Mouse (Mus musculus): ENCODE measurements at regions not wholly inside any gene's neighbourhood (a gene's known extent, or its start where the extent isn't known, plus 50 kb on each side); places are given as distances from the start of the nearest gene placed in this dataset.

GRCm38 (mm10) chr3:52929827-52930605 lies 87.0 kb downstream of the Cog6 start:
- DNase-seq, result no peak

- no peak for DNase-seq
Measured at GRCm38 (mm10) chr3:52927361-52927841, 89.6 kb downstream of the Cog6 start.

GRCm38 (mm10) chr3:52926549-52926948 lies 90.5 kb downstream of the Cog6 start:
- no peak for DNase-seq

GRCm38 (mm10) chr3:52925223-52925622 lies 91.8 kb downstream of the Cog6 start:
- peak in 1 of 2 experiments; percentile 31 for DNase-seq

- no peak for DNase-seq
Measured at GRCm38 (mm10) chr3:52924631-52925030, 92.4 kb downstream of the Cog6 start.

- DNase-seq, result no peak
Measured at GRCm38 (mm10) chr3:52923824-52924559, 93.0 kb downstream of the Cog6 start.

GRCm38 (mm10) chr3:52922411-52922810 lies 94.6 kb downstream of the Cog6 start:
- no peak for DNase-seq

- DNase-seq, result peak in 1 of 2 experiments; percentile 26
Measured at GRCm38 (mm10) chr3:52906823-52907564, 110.0 kb downstream of the Cog6 start.

- DNase-seq, result no peak
Measured at GRCm38 (mm10) chr3:52904028-52904427, 113.0 kb downstream of the Cog6 start.

GRCm38 (mm10) chr3:52897665-52898064 lies 119.4 kb downstream of the Cog6 start:
- DNase-seq, result no peak

- DNase-seq, result no peak
Measured at GRCm38 (mm10) chr3:52896462-52896861, 120.6 kb downstream of the Cog6 start.

- no peak for DNase-seq
Measured at GRCm38 (mm10) chr3:52895751-52896150, 121.3 kb downstream of the Cog6 start.

- no peak for DNase-seq
Measured at GRCm38 (mm10) chr3:52894812-52895211, 122.2 kb downstream of the Cog6 start.

GRCm38 (mm10) chr3:52889156-52889715 lies 127.8 kb downstream of the Cog6 start:
- no peak for DNase-seq

GRCm38 (mm10) chr3:52881981-52882380 lies 135.1 kb downstream of the Cog6 start:
- no peak for DNase-seq

- no peak for DNase-seq
Measured at GRCm38 (mm10) chr3:52881139-52881538, 135.9 kb downstream of the Cog6 start.

GRCm38 (mm10) chr3:52879700-52880099 lies 137.3 kb downstream of the Cog6 start:
- DNase-seq, result peak; percentile 28 to 41

- DNase-seq, result no peak
Measured at GRCm38 (mm10) chr3:52878334-52878733, 138.7 kb downstream of the Cog6 start.

- DNase-seq, result no peak
Measured at GRCm38 (mm10) chr3:52872260-52872659, 144.8 kb downstream of the Cog6 start.

- no peak for DNase-seq
Measured at GRCm38 (mm10) chr3:52863146-52863849, 153.7 kb downstream of the Cog6 start.

- no peak for DNase-seq
Measured at GRCm38 (mm10) chr3:52862026-52862425, 155.0 kb downstream of the Cog6 start.

- DNase-seq, result no peak
Measured at GRCm38 (mm10) chr3:52861538-52861937, 155.5 kb downstream of the Cog6 start.
